Mouse (Mus musculus) bone marrow macrophage, adult 2 months (primary cell): ENCODE results near the gene Cxcr5. TPM values are rescaled to one million over a fixed set of nuclear protein-coding genes. Genes with fewer than 3 reads are reported as not detected.
"Not testable (repeated sequence)": the region's sequence is repeated elsewhere in the genome, so short reads cannot be mapped to it uniquely, and the experiment has no call there.

ENCODE experiments used
- H3K27ac ChIP-seq: 2 replicates; pipeline ENCODE4 v1.5.1; 2012; ENCODE audit warnings: low read depth, low read length; ENCODE audit not compliant: insufficient read depth
- H3K4me1 ChIP-seq: 2 replicates; pipeline ENCODE4 v1.6.1; 2012; ENCODE audit warnings: low read length; ENCODE audit not compliant: control insufficient read depth, insufficient read depth
- H3K4me3 ChIP-seq: 2 replicates; pipeline ENCODE4 v1.5.1; 2012; ENCODE audit warnings: mild to moderate bottlenecking, low read length, moderate library complexity; ENCODE audit not compliant: insufficient read depth
- CTCF ChIP-seq: IDR thresholded peaks from 2 replicates; pipeline ENCODE4 v1.5.1; 2012; ENCODE audit warnings: low read depth, mild to moderate bottlenecking, low read length, moderate library complexity
- POLR2A ChIP-seq: IDR thresholded peaks from 2 replicates; pipeline ENCODE4 v1.6.1; 2012; ENCODE audit warnings: mild to moderate bottlenecking, low read depth, low read length, borderline replicate concordance
- polyA plus RNA-seq: library from polyadenylated mRNA; stranded (reverse); fragments of >200 nt; gene quantifications from 2 replicates; pipeline ENCODE4 v1.2.4, GENCODE M21; 2012; ENCODE audit not compliant: missing spikeins, insufficient read depth, insufficient read length

The Cxcr5 gene
- polyA plus RNA-seq, 1 experiment: not detected

DNA sequence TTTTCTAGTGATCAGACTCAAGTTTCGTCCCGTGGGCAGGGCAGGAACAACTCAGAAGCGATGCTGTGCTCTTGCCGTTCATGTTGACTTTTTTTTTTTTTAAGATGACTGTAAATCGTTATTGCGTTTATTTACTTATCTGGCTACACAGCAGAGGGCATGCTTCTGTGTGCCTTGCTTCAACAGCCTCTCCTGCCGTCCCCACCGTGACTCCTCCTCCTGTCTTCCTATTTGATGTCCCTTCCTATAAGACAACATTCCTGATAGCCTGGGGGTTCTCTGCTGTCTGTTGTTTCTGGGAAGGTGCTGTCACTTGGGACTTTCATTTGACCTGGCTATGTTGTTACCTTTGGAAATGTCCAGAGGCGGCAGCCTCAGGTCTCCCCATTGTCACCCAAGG is 26.9 kb upstream of the Cxcr5 start:
- H3K27ac ChIP-seq: no peak overlapping the region
- no peak for TF ChIP-seq POLR2A
- TF ChIP-seq CTCF: no peak
- peaks cover 31% of the 10 kb centered on the region for H3K4me1 ChIP-seq
- no peak overlapping the region for H3K4me3 ChIP-seq

DNA sequence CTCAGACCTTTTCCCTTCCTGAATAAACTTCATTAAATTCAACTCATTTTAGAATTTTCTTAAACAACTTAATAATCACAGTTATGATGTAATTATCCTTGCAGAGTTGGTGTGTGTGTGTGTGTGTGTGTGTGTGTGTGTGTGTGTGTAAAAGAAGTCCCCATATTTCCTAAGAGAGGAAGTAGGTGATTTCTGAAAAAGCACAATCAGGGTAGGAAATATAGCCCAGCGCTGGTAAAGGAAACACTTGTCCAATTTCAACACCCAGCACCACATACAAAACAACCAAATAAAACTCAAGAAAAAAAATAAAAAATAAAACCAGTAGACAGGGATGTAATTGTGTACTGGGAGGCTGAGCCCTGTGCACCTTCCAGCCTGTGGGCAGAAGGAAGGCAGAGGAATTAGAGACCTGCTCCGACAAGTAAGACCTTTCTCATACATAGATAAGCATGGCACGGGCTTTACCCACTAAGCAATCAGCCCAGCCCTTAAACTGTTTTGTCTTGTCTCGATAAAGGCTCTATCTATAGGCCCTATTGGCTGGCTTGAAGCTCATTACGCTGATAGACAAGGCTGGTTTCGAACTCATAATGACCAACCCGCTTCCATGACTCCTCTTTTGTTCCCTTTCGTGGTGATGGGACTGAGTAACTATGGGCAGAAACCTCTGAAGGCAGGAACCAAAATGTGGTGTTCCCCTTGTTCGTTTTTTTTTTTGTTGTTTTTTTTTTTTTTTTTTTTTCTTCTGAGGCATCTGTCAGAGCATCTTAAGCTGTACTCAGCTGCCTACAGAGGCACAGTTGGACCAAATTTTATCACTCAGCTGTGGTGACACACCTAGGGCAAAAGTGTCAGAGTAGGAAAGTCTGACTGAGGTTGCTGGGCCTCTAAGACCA is 25.8 kb upstream of the Cxcr5 start:
- Histone ChIP-seq H3K27ac (peak overlapping the region; percentile 73), H3K4me3 (no peak overlapping the region), H3K4me1 (peaks cover 25% of the 10 kb centered on the region)
- no peak for TF ChIP-seq CTCF
- TF ChIP-seq POLR2A: no peak

DNA sequence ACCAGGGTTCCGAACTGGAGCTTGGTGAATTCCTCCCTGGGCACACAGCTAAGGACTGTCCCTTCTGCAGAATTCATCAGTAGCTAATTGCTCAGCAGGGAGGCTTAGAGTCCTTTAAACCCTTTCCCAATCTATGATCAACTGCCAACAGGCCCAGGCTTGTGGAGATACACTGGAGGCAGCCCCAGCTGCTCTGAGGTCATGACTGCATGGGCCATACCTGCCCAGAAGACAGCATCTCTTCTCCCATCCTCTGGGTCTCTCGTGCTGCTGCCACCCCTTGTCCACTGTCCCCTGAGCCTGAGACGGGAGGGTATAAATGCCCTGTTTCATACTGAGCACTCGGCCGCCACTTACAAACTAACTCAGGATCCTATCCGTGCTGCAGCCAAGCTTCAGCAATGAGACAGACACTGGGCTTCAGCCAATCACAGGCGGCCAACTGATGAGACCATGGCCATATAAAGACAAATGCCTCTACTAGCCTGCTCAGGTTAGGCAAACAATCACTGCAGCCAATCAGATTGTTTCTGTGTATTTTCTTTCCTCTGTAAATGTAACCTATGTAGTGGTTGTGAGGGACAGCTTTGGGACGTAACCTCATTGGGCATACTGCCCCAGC is 25.1 kb upstream of the Cxcr5 start:
- Histone ChIP-seq H3K27ac (peak overlapping the region; percentile 22), H3K4me3 (no peak overlapping the region), H3K4me1 (peaks cover 31% of the 10 kb centered on the region)
- no peak for TF ChIP-seq CTCF

DNA sequence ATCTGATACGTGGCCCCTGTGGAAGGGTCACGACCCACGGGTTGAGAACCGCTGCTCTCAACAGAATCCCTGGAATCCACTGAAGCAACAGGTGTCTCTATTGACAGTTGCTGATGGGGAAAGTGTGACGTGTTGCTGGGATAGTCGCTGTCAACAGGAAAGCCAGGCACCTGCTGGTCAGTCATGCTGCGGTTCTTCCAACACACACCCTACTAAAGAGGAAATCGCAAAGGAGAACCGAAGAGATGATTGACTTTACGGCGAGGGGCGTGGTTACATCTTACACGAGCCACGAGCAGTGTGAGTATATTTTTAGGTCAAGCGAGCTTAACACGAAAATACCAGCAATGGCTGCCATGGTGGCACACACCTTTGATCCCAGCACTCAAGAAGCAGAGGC is 20.7 kb upstream of the Cxcr5 start:
- TF ChIP-seq CTCF (no peak), POLR2A (no peak)
- H3K4me3 ChIP-seq: no peak overlapping the region
- H3K4me1 ChIP-seq: peaks cover 44% of the 10 kb centered on the region
- peak overlapping the region; percentile 54 for H3K27ac ChIP-seq

DNA sequence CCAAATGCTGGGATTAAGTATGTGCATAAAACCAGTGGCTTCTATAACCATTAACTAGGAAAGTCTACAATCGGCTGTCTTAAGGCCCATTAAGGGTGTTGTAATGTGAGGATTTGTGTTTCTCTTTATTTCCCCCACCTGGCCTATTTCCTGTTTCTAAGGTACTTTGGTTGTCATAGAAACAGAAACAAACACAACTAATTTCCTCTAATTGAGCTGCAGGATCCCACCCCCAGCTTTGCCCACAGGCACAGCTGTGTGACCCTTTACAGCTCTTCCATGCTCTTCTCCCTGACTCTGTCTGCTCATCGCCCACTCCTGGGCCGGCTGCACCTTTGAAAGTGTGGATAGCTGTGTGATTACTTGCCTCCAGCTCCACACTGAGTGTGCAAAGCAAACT is 19.7 kb upstream of the Cxcr5 start:
- peak overlapping the region; percentile 13 for H3K27ac ChIP-seq

DNA sequence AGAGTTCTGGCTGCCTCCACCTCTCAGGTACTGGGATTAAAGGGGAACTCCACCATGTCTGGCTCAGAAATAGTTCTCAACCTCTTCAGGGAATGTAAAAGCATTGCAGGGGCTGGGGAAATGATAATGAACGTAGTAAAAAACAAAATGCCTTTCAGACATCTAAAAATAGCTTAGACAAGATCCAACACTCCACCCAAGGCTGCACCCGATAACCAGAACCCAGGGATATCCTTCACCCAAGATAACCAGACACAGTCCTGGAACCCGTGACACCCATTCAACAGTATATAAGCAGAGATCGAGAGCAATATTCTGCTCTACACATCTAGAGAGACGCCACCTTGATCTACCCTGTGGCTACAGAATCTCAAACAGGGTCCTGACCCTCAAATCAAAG is 18.4 kb upstream of the Cxcr5 start:
- H3K27ac ChIP-seq: peak overlapping the region; percentile 81
- peaks cover 32% of the 10 kb centered on the region for H3K4me1 ChIP-seq
- no peak for TF ChIP-seq CTCF
- TF ChIP-seq POLR2A: no peak
- H3K4me3 ChIP-seq: no peak overlapping the region

More for the DNA sequence above, 19.7 kb upstream of the Cxcr5 start:
- TF ChIP-seq POLR2A (no peak), CTCF (no peak)
- H3K4me3 ChIP-seq: no peak overlapping the region
- peaks cover 36% of the 10 kb centered on the region for H3K4me1 ChIP-seq

DNA sequence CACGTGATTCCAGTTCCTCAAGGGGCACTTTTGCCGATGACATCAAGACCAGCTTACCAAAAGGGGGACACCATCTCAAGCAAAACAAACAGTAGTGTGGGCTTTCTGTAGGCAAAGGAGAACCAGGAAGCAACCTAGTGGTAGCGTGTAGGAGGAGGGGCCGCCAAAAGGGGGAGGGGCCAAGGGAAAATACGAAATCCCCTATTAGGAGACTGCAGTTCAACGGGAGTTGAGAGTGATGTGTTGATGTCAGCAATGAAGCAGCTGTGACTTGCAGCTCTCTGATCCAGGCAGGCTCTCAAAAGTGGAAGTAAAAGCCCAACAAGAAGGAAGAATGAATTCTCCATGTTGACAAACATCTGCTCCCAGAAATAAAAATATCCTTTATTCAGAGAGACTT is 17.7 kb upstream of the Cxcr5 start:
- H3K4me3 ChIP-seq: peak overlapping the region; percentile 14; the same call in 1 of the 2 replicates
- TF ChIP-seq CTCF (no peak), POLR2A (no peak)
- peak overlapping the region; percentile 85 for H3K27ac ChIP-seq
- peaks cover 32% of the 10 kb centered on the region for H3K4me1 ChIP-seq

DNA sequence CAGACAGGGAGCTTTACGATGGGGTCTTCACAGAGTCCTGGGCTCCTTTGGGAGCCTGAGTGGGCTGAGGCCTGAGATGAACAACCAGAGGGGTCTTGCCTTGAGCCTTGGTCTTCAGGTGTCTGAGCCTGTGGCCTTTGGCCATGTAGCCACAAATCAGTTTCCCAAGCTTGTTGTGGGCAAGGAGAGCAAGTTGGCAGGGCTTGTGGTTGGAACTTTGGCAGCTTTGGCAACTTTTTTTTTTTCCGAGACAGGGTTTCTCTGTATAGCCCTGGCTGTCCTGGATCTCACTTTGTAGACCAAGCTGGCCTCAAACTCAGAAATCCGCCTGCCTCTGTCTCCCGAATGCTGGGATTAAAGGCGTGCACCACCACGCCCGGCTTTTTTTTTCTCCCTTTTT is 14.4 kb upstream of the Cxcr5 start:
- H3K4me3 ChIP-seq, H3K27ac ChIP-seq: not testable (repeated sequence)
- peaks cover 21% of the 10 kb centered on the region for H3K4me1 ChIP-seq

DNA sequence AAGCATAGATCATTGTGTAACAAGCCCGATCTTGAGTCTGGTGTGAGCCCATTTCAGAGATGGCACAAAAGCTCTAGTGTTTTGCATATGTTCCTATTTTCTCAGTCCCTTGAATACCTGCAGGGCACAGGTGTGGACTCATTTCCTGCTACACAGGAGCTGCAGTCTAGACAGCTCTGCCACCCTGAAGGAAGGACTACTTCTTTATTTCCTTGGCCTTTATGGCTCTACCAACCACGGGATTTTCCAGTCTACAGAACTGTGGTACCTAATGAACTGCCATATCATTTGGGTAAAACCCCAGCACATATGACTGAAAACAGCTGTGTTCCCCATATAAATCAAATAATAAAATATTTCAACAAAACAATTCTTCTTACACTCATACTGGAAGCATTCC is 13.4 kb upstream of the Cxcr5 start:
- no peak for TF ChIP-seq CTCF
- TF ChIP-seq POLR2A: no peak
- H3K4me3 ChIP-seq: no peak overlapping the region
- H3K4me1 ChIP-seq: peaks cover 25% of the 10 kb centered on the region
- H3K27ac ChIP-seq: no peak overlapping the region

DNA sequence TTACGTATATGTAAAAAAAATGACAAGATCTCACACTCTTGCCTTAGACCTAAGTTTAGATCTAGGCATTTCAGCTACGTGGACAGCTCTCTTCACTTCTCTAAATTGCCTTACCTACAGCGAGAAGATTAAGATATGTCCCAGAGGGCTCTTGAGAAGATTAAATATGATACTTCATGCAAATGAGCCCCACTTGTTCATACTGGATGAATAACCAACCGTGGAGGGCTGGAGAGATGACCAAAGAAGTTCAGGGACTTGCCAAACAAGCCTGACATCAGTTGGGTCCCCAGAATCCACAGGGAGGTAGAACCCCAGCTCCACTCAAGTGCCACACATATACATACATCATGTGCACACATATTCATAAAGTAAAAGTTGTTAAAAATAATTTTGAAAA is 11.6 kb upstream of the Cxcr5 start:
- H3K27ac ChIP-seq: no peak overlapping the region
- H3K4me1 ChIP-seq: peaks cover 26% of the 10 kb centered on the region
- TF ChIP-seq CTCF (no peak), POLR2A (no peak)
- no peak overlapping the region for H3K4me3 ChIP-seq

DNA sequence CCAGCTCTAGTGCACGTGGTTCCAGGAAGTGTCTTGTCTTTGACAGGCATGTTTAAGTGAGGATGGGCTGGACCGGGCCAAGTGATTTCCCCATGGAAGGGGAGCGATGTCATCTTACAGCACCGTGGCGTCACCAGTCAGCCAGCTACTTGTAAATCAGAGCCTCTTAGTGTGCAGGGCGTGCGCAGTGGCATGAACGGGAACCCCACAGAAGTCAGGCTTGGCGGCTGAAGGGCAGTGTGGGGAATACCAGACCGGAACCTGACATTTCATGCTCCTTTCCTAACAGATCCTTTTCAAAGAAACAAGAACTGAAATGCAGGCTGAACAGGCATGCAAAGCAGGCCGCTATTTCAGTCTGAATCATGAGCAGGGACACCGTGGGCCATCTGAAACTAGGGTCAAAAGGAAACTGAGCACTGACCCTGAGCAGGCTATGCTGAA is 9.3 kb upstream of the Cxcr5 start:
- no peak overlapping the region for H3K27ac ChIP-seq
- TF ChIP-seq CTCF: no peak
- H3K4me3 ChIP-seq: no peak overlapping the region
- peaks cover 37% of the 10 kb centered on the region for H3K4me1 ChIP-seq
